Mouse (Mus musculus): ENCODE data around the gene Kcnmb4. TPM values are rescaled to one million over a fixed set of nuclear protein-coding genes. Genes with fewer than 3 reads are reported as not detected.

Gene Kcnmb4
- polyA plus RNA-seq, 1 experiment from 2014 or later = 2.7 TPM

GRCm38 (mm10) chr10:116402742-116403425 lies 70.8 kb downstream of the Kcnmb4 start:
- Histone ChIP-seq H3K4me3 (ENCODE audit: low read depth, low read length) (no peak overlapping the region), H3K9me3 (ENCODE audit: control insufficient read depth, low read length) (no peaks in the 10 kb centered on the region), H3K4me2 (no peak overlapping the region), H3K27me3 (replicated peaks; ENCODE audit: control insufficient read depth, insufficient read depth, low read length) (no peaks in the 10 kb centered on the region), H3K36me3 (ENCODE audit: control insufficient read depth, insufficient read depth, low read length) (no peaks in the 10 kb centered on the region), H3K9ac (ENCODE audit: low read depth, low read length) (no peak overlapping the region), H3K4me1 (replicated peaks; ENCODE audit: control insufficient read depth, insufficient read depth, low read length) (no peaks in the 10 kb centered on the region), H3K27ac (ENCODE audit: low read depth, low read length) (no peak overlapping the region)
- 79% methylated on average over 6 of the region's 6 CpGs for WGBS
- ATAC-seq (replicated peaks; ENCODE audit: low FRiP score) = no peak
- no peak for DNase-seq (ENCODE audit: low spot score)

DNA sequence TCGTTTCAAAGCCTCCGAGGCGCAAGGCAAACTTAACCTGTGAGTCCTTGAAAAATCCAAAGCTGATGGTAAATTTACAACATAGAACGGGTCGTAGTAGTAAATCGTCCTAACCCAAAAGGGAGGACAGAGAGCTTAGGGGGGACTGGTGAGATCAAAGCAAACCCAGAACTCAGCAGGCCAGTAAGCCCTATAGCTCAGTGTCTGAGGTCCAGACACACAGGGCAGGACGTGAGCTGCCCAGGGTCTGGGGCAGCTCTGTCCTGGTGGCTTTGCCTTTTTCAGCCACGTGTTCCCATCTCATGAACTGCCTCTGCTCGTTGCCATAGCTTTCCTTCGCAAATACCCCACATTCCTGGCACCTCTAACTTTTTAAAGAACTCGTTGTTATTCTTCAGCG lies 75.7 kb downstream of the Kcnmb4 start:
- Histone ChIP-seq H3K27me3 (replicated peaks; ENCODE audit: control insufficient read depth, insufficient read depth, low read length) (no peaks in the 10 kb centered on the region), H3K27ac (ENCODE audit: low read depth, low read length) (no peak overlapping the region), H3K4me3 (ENCODE audit: low read depth, low read length) (no peak overlapping the region; the same call in 1 of the 2 replicates), H3K4me1 (replicated peaks; ENCODE audit: control insufficient read depth, insufficient read depth, low read length) (peaks cover 3% of the 10 kb centered on the region), H3K4me2 (peak overlapping the region; percentile 52), H3K9me3 (ENCODE audit: control insufficient read depth, low read length) (no peaks in the 10 kb centered on the region), H3K9ac (ENCODE audit: low read depth, low read length) (no peak overlapping the region), H3K36me3 (ENCODE audit: control insufficient read depth, insufficient read depth, low read length) (no peaks in the 10 kb centered on the region)
- no peak for ATAC-seq (replicated peaks; ENCODE audit: low FRiP score)
- DNase-seq (ENCODE audit: low spot score) = no peak
- 57% methylated on average over 12 of the region's 12 CpGs for WGBS

DNA sequence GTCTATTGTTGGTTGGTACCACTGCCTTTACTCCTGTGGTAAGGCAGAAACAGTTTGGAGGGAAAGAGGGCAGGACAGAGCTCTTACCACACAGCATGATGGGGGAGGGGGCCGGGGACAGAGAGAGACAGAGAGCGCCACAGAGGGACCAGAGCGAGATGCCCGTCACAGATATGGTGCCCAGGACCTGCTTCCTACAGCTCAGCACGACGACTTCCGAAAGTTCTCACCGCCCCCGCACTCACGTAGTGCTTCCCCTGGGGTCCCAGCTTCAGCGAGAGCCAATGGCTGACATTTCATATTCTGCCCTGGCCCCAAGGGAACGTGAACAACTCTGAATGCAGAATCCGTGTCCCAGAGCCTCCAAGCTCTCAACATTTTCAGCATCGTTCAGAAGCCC lies 76.1 kb downstream of the Kcnmb4 start:
- no peaks in the 10 kb centered on the region for H3K27me3 ChIP-seq (replicated peaks; ENCODE audit: control insufficient read depth, insufficient read depth, low read length)
- no peak overlapping the region for H3K27ac ChIP-seq (ENCODE audit: low read depth, low read length)
- peak overlapping the region; percentile 17; the same call in 1 of the 2 replicates for H3K4me3 ChIP-seq (ENCODE audit: low read depth, low read length)
- 20% methylated on average over 14 of the region's 14 CpGs for WGBS
- H3K9ac ChIP-seq (ENCODE audit: low read depth, low read length) = no peak overlapping the region
- peaks cover 3% of the 10 kb centered on the region for H3K4me1 ChIP-seq (replicated peaks; ENCODE audit: control insufficient read depth, insufficient read depth, low read length)
- no peaks in the 10 kb centered on the region for H3K9me3 ChIP-seq (ENCODE audit: control insufficient read depth, low read length)
- no peaks in the 10 kb centered on the region for H3K36me3 ChIP-seq (ENCODE audit: control insufficient read depth, insufficient read depth, low read length)
- H3K4me2 ChIP-seq = peak overlapping the region; percentile 52
- DNase-seq (ENCODE audit: low spot score) = peak; percentile 38
- ATAC-seq (replicated peaks; ENCODE audit: low FRiP score) = no peak

- Histone ChIP-seq H3K9ac (ENCODE audit: low read depth, low read length) (no peak overlapping the region), H3K36me3 (ENCODE audit: control insufficient read depth, insufficient read depth, low read length) (no peaks in the 10 kb centered on the region), H3K4me1 (replicated peaks; ENCODE audit: control insufficient read depth, insufficient read depth, low read length) (peaks cover 3% of the 10 kb centered on the region), H3K9me3 (ENCODE audit: control insufficient read depth, low read length) (no peaks in the 10 kb centered on the region), H3K4me3 (ENCODE audit: low read depth, low read length) (no peak overlapping the region), H3K4me2 (no peak overlapping the region), H3K27me3 (replicated peaks; ENCODE audit: control insufficient read depth, insufficient read depth, low read length) (no peaks in the 10 kb centered on the region), H3K27ac (ENCODE audit: low read depth, low read length) (no peak overlapping the region)
- ATAC-seq (replicated peaks; ENCODE audit: low FRiP score) (no peak), DNase-seq (ENCODE audit: low spot score) (no peak)
- 79% methylated on average over 13 of the region's 13 CpGs for WGBS
Measured at GRCm38 (mm10) chr10:116396966-116397365, 76.7 kb downstream of the Kcnmb4 start.

DNA sequence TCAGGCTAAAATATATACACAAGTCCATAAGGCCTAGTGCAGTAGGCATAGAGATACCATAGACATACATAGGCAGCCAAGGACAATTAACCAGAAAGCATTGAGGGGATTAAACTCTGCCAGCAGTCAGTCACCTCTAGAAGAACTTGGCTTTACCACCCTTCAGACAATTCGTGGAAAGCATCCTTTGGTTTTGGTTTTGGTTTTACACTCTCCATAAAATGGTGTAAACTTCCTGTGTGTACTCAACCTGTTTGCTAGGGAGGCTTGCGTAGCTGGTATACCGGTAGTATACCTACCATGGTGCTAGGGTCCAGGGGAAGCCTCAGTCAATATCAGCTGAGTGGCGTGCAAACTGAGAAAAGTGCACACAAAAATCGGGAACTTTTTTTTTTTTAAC lies 77.4 kb downstream of the Kcnmb4 start:
- Histone ChIP-seq H3K9ac (ENCODE audit: low read depth, low read length) (no peak overlapping the region), H3K36me3 (ENCODE audit: control insufficient read depth, insufficient read depth, low read length) (no peaks in the 10 kb centered on the region), H3K27me3 (replicated peaks; ENCODE audit: control insufficient read depth, insufficient read depth, low read length) (no peaks in the 10 kb centered on the region), H3K9me3 (ENCODE audit: control insufficient read depth, low read length) (no peaks in the 10 kb centered on the region), H3K4me3 (ENCODE audit: low read depth, low read length) (no peak overlapping the region), H3K27ac (ENCODE audit: low read depth, low read length) (no peak overlapping the region), H3K4me2 (no peak overlapping the region), H3K4me1 (replicated peaks; ENCODE audit: control insufficient read depth, insufficient read depth, low read length) (peaks cover 3% of the 10 kb centered on the region)
- WGBS = 76% methylated on average over 5 of the region's 5 CpGs
- ATAC-seq (replicated peaks; ENCODE audit: low FRiP score) = no peak
- no peak for DNase-seq (ENCODE audit: low spot score)

GRCm38 (mm10) chr10:116394585-116394984 lies 79.1 kb downstream of the Kcnmb4 start:
- Histone ChIP-seq H3K4me2 (no peak overlapping the region), H3K4me3 (ENCODE audit: low read depth, low read length) (no peak overlapping the region), H3K27me3 (replicated peaks; ENCODE audit: control insufficient read depth, insufficient read depth, low read length) (no peaks in the 10 kb centered on the region), H3K4me1 (replicated peaks; ENCODE audit: control insufficient read depth, insufficient read depth, low read length) (peaks cover 3% of the 10 kb centered on the region), H3K9me3 (ENCODE audit: control insufficient read depth, low read length) (no peaks in the 10 kb centered on the region), H3K9ac (ENCODE audit: low read depth, low read length) (no peak overlapping the region), H3K27ac (ENCODE audit: low read depth, low read length) (no peak overlapping the region), H3K36me3 (ENCODE audit: control insufficient read depth, insufficient read depth, low read length) (no peaks in the 10 kb centered on the region)
- WGBS = 10% methylated on average over 4 of the region's 4 CpGs
- DNase-seq (ENCODE audit: low spot score) (no peak), ATAC-seq (replicated peaks; ENCODE audit: low FRiP score) (peak; percentile 60)

DNA sequence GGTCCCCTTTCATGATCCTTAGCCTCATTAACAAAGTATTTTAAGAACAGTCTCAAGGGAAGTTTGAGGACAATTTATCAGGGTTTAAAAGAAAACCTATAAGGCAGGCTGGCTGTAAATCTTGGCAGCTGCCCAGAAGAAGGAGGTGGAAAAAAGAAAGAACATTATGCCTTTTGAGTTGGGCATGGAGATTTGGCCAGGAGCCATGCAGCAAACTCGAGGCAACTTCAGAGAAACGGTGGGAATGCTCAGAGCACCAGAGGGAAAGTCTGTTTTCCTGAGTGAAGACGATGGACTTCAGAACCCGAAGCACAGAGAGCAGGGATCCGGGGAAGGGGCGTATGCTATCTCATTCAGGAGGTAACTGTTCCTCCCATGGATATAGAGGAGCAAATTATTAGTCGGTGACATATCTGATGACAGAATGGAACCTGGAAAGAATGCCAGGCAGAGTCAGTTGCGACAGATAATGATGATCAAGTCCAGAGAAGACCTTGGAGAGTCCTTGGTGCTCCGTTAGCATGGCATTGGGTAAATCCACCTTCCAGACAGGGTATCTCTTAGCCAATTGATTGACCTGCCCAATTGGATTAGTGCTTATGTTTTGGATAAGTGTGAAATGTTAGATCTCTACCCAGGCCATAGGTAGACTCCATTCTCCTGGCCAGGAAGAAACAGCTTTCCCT lies 79.7 kb downstream of the Kcnmb4 start:
- H3K4me1 ChIP-seq (replicated peaks; ENCODE audit: control insufficient read depth, insufficient read depth, low read length) = peaks cover 3% of the 10 kb centered on the region
- WGBS = 75% methylated on average over 9 of the region's 9 CpGs
- H3K27me3 ChIP-seq (replicated peaks; ENCODE audit: control insufficient read depth, insufficient read depth, low read length) = no peaks in the 10 kb centered on the region
- H3K9me3 ChIP-seq (ENCODE audit: control insufficient read depth, low read length) = no peaks in the 10 kb centered on the region
- H3K4me2 ChIP-seq = no peak overlapping the region
- no peaks in the 10 kb centered on the region for H3K36me3 ChIP-seq (ENCODE audit: control insufficient read depth, insufficient read depth, low read length)
- DNase-seq (ENCODE audit: low spot score) (no peak), ATAC-seq (replicated peaks; ENCODE audit: low FRiP score) (no peak)
- no peak overlapping the region for H3K27ac ChIP-seq (ENCODE audit: low read depth, low read length)
- H3K9ac ChIP-seq (ENCODE audit: low read depth, low read length) = no peak overlapping the region
- H3K4me3 ChIP-seq (ENCODE audit: low read depth, low read length) = no peak overlapping the region

- Histone ChIP-seq H3K9me3 (ENCODE audit: control insufficient read depth, low read length) (no peaks in the 10 kb centered on the region), H3K27ac (ENCODE audit: low read depth, low read length) (no peak overlapping the region), H3K4me3 (ENCODE audit: low read depth, low read length) (no peak overlapping the region), H3K9ac (ENCODE audit: low read depth, low read length) (no peak overlapping the region), H3K4me2 (no peak overlapping the region), H3K4me1 (replicated peaks; ENCODE audit: control insufficient read depth, insufficient read depth, low read length) (no peaks in the 10 kb centered on the region), H3K36me3 (ENCODE audit: control insufficient read depth, insufficient read depth, low read length) (no peaks in the 10 kb centered on the region), H3K27me3 (replicated peaks; ENCODE audit: control insufficient read depth, insufficient read depth, low read length) (no peaks in the 10 kb centered on the region)
- ATAC-seq (replicated peaks; ENCODE audit: low FRiP score) = no peak
- DNase-seq (ENCODE audit: low spot score) = no peak
- 81% methylated on average over 6 of the region's 6 CpGs for WGBS
Measured at GRCm38 (mm10) chr10:116388840-116389239, 84.8 kb downstream of the Kcnmb4 start.

DNA sequence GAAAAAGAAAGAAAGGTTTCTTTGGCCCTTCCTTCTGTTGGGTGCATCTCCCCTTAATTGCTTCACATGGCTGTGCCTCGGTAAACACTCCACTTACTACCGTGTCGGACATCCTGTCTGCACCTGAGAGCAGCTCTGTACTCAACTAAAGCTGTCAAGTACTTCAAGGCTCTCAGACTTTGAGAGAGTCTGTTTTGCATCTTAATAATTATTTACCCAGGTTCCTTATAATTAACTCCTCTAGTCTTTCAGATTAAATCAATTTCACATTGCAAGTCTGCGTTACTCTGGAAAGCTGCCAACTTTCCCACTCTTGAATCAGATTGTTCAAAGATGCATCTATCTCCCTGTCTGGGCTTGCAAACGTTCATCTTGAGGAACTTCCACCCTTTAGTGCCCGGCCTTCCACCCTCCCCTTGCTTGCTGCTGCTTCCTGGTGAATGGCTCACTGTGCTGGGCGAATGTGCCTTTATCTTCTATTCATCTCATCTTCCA lies 87.2 kb downstream of the Kcnmb4 start:
- no peaks in the 10 kb centered on the region for H3K4me1 ChIP-seq (replicated peaks; ENCODE audit: control insufficient read depth, insufficient read depth, low read length)
- H3K27me3 ChIP-seq (replicated peaks; ENCODE audit: control insufficient read depth, insufficient read depth, low read length) = no peaks in the 10 kb centered on the region
- H3K4me3 ChIP-seq (ENCODE audit: low read depth, low read length) = no peak overlapping the region
- H3K9me3 ChIP-seq (ENCODE audit: control insufficient read depth, low read length) = no peaks in the 10 kb centered on the region
- no peak overlapping the region for H3K4me2 ChIP-seq
- H3K9ac ChIP-seq (ENCODE audit: low read depth, low read length) = no peak overlapping the region
- WGBS = 55% methylated on average over 7 of the region's 7 CpGs
- H3K36me3 ChIP-seq (ENCODE audit: control insufficient read depth, insufficient read depth, low read length) = no peaks in the 10 kb centered on the region
- DNase-seq (ENCODE audit: low spot score) = no peak
- ATAC-seq (replicated peaks; ENCODE audit: low FRiP score) = no peak
- H3K27ac ChIP-seq (ENCODE audit: low read depth, low read length) = no peak overlapping the region

Data from liver, embryonic 11.5 days (tissue).